Mouse (Mus musculus): ENCODE results near the gene Xrra1. TPM values are rescaled to one million over a fixed set of nuclear protein-coding genes. Genes with fewer than 3 reads are reported as not detected.

The Xrra1 gene
- polyA plus RNA-seq, 1 experiment from 2014 or later, result 0.07 TPM

GRCm38 (mm10) chr7:99822426-99822825, 36.5 kb upstream of the Xrra1 start:
- H3K9me3 ChIP-seq (ENCODE audit: low read length), result no peaks in the 10 kb centered on the region
- no peak overlapping the region; the same call in 1 of the 2 replicates for H3K9ac ChIP-seq (replicated peaks)
- H3K36me3 ChIP-seq (replicated peaks; ENCODE audit: insufficient read depth, low read length), result peaks cover 15% of the 10 kb centered on the region; the same call in 1 of the 2 replicates
- peak; percentile 48 for DNase-seq
- TF ChIP-seq EP300 (IDR thresholded peaks at IDR 0.05; ENCODE audit: low read depth), result no peak
- TF ChIP-seq CTCF (IDR thresholded peaks at IDR 0.05; ENCODE audit: low read depth), result no peak
- peaks cover 24% of the 10 kb centered on the region for H3K4me1 ChIP-seq (ENCODE audit: insufficient read depth)
- peak overlapping the region; percentile 61 for H3K27ac ChIP-seq (ENCODE audit: low read depth)
- H3K4me3 ChIP-seq (ENCODE audit: low read depth, low read length), result no peak overlapping the region
- 54% methylated on average over 5 of the region's 5 CpGs for WGBS (ENCODE audit: insufficient replicate concordance)
- no peaks in the 10 kb centered on the region for H3K27me3 ChIP-seq (ENCODE audit: insufficient read depth, low read length)
- peak; percentile 69 for ATAC-seq
- H3K4me2 ChIP-seq (ENCODE audit: low read depth, low read length), result peak overlapping the region; percentile 58

DNA sequence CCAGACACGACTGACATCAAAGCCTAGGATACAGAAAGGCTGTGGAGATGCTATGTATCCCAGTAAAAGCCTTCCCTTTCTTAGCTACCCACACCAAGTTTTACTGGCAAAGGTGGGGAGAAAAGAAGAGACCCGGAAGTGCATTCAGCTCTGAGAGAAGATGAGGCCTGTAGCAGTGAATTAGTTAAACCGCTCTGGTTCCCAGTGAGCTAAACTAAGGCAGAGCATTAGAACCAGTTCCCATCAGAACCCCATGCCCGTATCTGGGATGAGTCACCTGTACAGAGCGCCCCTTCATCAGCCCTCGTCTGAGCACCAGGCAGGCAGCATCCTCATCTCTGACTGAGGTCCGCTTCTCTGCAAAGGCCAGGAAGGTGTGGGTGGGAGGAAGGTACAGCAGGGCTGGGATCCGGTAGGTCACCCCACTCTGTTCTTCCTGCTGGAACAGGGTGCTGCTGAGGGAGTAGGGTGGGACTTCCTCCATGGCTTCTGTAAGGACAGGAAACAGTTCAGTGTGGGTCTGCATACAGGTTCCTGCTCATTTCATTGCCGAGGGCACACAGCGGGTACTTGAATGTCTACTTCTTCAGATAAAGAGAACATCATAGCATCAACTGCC, 35.8 kb upstream of the Xrra1 start:
- peaks cover 22% of the 10 kb centered on the region for H3K4me1 ChIP-seq (ENCODE audit: insufficient read depth)
- WGBS (ENCODE audit: insufficient replicate concordance), result 80% methylated on average over 10 of the region's 10 CpGs
- no peak for ATAC-seq
- no peak for DNase-seq
- peaks cover 15% of the 10 kb centered on the region; the same call in 1 of the 2 replicates for H3K36me3 ChIP-seq (replicated peaks; ENCODE audit: insufficient read depth, low read length)
- H3K4me3 ChIP-seq (ENCODE audit: low read depth, low read length), result no peak overlapping the region
- no peaks in the 10 kb centered on the region for H3K9me3 ChIP-seq (ENCODE audit: low read length)
- no peaks in the 10 kb centered on the region for H3K27me3 ChIP-seq (ENCODE audit: insufficient read depth, low read length)
- H3K9ac ChIP-seq (replicated peaks), result no peak overlapping the region; the same call in 1 of the 2 replicates
- peak overlapping the region; percentile 58 for H3K4me2 ChIP-seq (ENCODE audit: low read depth, low read length)
- no peak for TF ChIP-seq EP300 (IDR thresholded peaks at IDR 0.05; ENCODE audit: low read depth)
- no peak for TF ChIP-seq CTCF (IDR thresholded peaks at IDR 0.05; ENCODE audit: low read depth)
- H3K27ac ChIP-seq (ENCODE audit: low read depth), result peak overlapping the region; percentile 61

DNA sequence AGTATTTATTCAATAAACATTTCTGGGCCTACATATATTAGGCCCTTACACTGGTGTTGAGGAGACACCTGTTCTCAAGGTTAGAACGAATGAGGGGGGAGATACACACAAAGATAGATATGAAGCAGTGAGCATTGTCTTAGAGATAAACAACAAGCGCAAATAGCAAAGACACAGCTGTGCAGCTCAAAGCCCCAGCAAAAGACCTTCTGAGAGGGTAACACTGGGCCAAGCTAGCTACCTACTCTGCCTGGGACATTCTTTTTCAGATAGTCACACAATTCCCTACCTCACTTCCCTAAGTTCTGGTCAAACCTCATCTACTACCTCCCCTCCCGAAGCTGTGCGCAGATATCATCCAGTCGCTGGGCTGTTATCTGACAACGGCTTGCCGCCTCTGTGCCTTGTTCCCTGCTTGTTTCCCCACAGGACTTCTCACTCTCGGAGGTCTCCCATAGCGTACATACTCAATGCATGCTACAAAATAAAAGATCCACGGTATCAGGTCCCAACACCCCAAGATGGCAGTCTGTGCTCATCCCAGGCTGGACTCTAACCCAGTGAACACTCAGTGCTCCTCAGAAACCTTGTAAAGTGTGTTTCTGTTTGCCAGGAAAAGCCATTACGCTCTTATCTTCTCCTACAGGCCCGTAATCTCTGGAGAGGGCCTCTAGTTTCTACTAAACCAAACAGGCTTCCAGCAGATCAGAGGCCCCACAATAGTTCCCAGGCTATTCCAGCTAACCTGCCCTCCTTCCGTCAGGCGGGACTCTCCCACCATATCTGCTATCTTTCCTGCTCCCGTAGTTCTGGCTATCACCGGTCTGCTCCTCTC, 34.0 kb upstream of the Xrra1 start:
- Histone ChIP-seq H3K4me1 (ENCODE audit: insufficient read depth) (peaks cover 22% of the 10 kb centered on the region), H3K9me3 (ENCODE audit: low read length) (no peaks in the 10 kb centered on the region), H3K9ac (replicated peaks) (peak overlapping the region; percentile 43), H3K27ac (ENCODE audit: low read depth) (peak overlapping the region; percentile 86), H3K4me2 (ENCODE audit: low read depth, low read length) (peak overlapping the region; percentile 73), H3K36me3 (replicated peaks; ENCODE audit: insufficient read depth, low read length) (peaks cover 15% of the 10 kb centered on the region; the same call in 1 of the 2 replicates), H3K4me3 (ENCODE audit: low read depth, low read length) (peak overlapping the region; percentile 32), H3K27me3 (ENCODE audit: insufficient read depth, low read length) (no peaks in the 10 kb centered on the region)
- ATAC-seq (peak; percentile 48), DNase-seq (no peak)
- no peak for TF ChIP-seq CTCF (IDR thresholded peaks at IDR 0.05; ENCODE audit: low read depth)
- TF ChIP-seq EP300 (IDR thresholded peaks at IDR 0.05; ENCODE audit: low read depth), result peak; percentile 76
- WGBS (ENCODE audit: insufficient replicate concordance), result 37% methylated on average over 16 of the region's 16 CpGs

GRCm38 (mm10) chr7:99825511-99825910, 33.4 kb upstream of the Xrra1 start:
- Histone ChIP-seq H3K27ac (ENCODE audit: low read depth) (peak overlapping the region; percentile 86), H3K36me3 (replicated peaks; ENCODE audit: insufficient read depth, low read length) (peaks cover 15% of the 10 kb centered on the region; the same call in 1 of the 2 replicates), H3K9me3 (ENCODE audit: low read length) (no peaks in the 10 kb centered on the region), H3K4me3 (ENCODE audit: low read depth, low read length) (peak overlapping the region; percentile 32), H3K4me1 (ENCODE audit: insufficient read depth) (peaks cover 22% of the 10 kb centered on the region), H3K4me2 (ENCODE audit: low read depth, low read length) (peak overlapping the region; percentile 73), H3K9ac (replicated peaks) (peak overlapping the region; percentile 43), H3K27me3 (ENCODE audit: insufficient read depth, low read length) (no peaks in the 10 kb centered on the region)
- DNase-seq (no peak), ATAC-seq (no peak)
- TF ChIP-seq CTCF (IDR thresholded peaks at IDR 0.05; ENCODE audit: low read depth) (no peak), EP300 (IDR thresholded peaks at IDR 0.05; ENCODE audit: low read depth) (no peak)
- 71% methylated on average over 9 of the region's 9 CpGs for WGBS (ENCODE audit: insufficient replicate concordance)

DNA sequence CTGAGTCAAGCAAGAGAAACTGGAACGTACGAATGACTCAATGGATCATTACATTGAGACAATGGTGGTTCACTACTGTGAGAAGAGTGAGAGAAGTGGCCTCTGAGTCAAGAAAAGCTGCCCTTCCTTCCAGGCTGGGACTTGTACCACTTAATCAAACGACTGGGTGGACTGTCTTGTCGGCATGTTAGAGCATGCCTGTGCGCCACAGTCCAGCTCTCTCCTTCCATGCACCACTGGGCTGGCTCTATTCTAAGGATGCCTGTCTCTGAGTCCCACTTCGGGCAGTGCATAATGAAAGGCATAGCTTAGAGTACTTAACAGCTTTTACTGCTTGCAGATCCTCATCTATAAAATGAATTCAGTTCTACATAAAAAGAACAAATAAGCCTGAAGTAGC, 32.8 kb upstream of the Xrra1 start:
- Histone ChIP-seq H3K27me3 (ENCODE audit: insufficient read depth, low read length) (no peaks in the 10 kb centered on the region), H3K36me3 (replicated peaks; ENCODE audit: insufficient read depth, low read length) (peaks cover 15% of the 10 kb centered on the region; the same call in 1 of the 2 replicates), H3K4me1 (ENCODE audit: insufficient read depth) (peaks cover 22% of the 10 kb centered on the region), H3K9ac (replicated peaks) (0 out of 2 replicates have a peak overlapping the region, but pooled peaks have one; percentile 8), H3K9me3 (ENCODE audit: low read length) (no peaks in the 10 kb centered on the region), H3K4me3 (ENCODE audit: low read depth, low read length) (peak overlapping the region; percentile 65), H3K27ac (ENCODE audit: low read depth) (0 out of 2 replicates have a peak overlapping the region, but pooled peaks have one; percentile 19), H3K4me2 (ENCODE audit: low read depth, low read length) (peak overlapping the region; percentile 73)
- ATAC-seq (no peak), DNase-seq (no peak)
- WGBS (ENCODE audit: insufficient replicate concordance), result 68% methylated on average over 6 of the region's 6 CpGs
- no peak for TF ChIP-seq EP300 (IDR thresholded peaks at IDR 0.05; ENCODE audit: low read depth)
- TF ChIP-seq CTCF (IDR thresholded peaks at IDR 0.05; ENCODE audit: low read depth), result no peak

- Histone ChIP-seq H3K27ac (ENCODE audit: low read depth) (peak within 1 kb of the TSS; percentile 88), H3K9ac (replicated peaks) (peak within 1 kb of the TSS; percentile 74), H3K27me3 (ENCODE audit: insufficient read depth, low read length) (no peaks in the 10 kb centered on the region), H3K9me3 (ENCODE audit: low read length) (no peaks in the 10 kb centered on the region), H3K4me2 (ENCODE audit: low read depth, low read length) (peak within 1 kb of the TSS; percentile 73), H3K36me3 (replicated peaks; ENCODE audit: insufficient read depth, low read length) (peaks cover 2% of the 10 kb centered on the region; the same call in 1 of the 2 replicates), H3K4me3 (ENCODE audit: low read depth, low read length) (peak within 1 kb of the TSS; percentile 65), H3K4me1 (ENCODE audit: insufficient read depth) (peaks cover 16% of the 10 kb centered on the region)
- peak; percentile 37 for TF ChIP-seq CTCF (IDR thresholded peaks at IDR 0.05; ENCODE audit: low read depth)
- TF ChIP-seq EP300 (IDR thresholded peaks at IDR 0.05; ENCODE audit: low read depth), result peak; percentile 35; the same call in 1 of the 2 replicates
- ATAC-seq (peak; percentile 98), DNase-seq (peak; percentile 97)
- under 1% methylated on average over 26 of the region's 26 CpGs for WGBS (ENCODE audit: insufficient replicate concordance)
Measured at GRCm38 (mm10) chr7:99828083-99828570, 30.8 kb upstream of the Xrra1 start, which contains the start of gene Neu3. TSS of gene Neu3 (minus strand) at chr7:99828417.
